Mouse (Mus musculus): Measurements from ENCODE around the gene Dlg2.
A peak's percentile ranks its signal among the peaks of the same experiment; 100 is the strongest.

Gene Dlg2

GRCm38 (mm10) chr7:91573321-91573720 is 1096.8 kb downstream of the Dlg2 start:
- no peak for DNase-seq (ENCODE audit: low spot score)

- no peak for DNase-seq (ENCODE audit: low spot score)
Measured at GRCm38 (mm10) chr7:91576216-91576615, 1099.7 kb downstream of the Dlg2 start.

- DNase-seq (ENCODE audit: low spot score) = no peak
Measured at GRCm38 (mm10) chr7:91582203-91582602, 1105.7 kb downstream of the Dlg2 start.

- no peak for DNase-seq (ENCODE audit: low spot score)
Measured at GRCm38 (mm10) chr7:91583566-91583965, 1107.1 kb downstream of the Dlg2 start.

GRCm38 (mm10) chr7:91591261-91592170 is 1115.0 kb downstream of the Dlg2 start:
- DNase-seq (ENCODE audit: low spot score) = no peak

GRCm38 (mm10) chr7:91598549-91598948 is 1122.1 kb downstream of the Dlg2 start:
- no peak for DNase-seq (ENCODE audit: low spot score)

GRCm38 (mm10) chr7:91601307-91601706 is 1124.8 kb downstream of the Dlg2 start:
- no peak for DNase-seq (ENCODE audit: low spot score)

- no peak for DNase-seq (ENCODE audit: low spot score)
Measured at GRCm38 (mm10) chr7:91603561-91603960, 1127.1 kb downstream of the Dlg2 start.

- no peak for DNase-seq (ENCODE audit: low spot score)
Measured at GRCm38 (mm10) chr7:91653033-91653432, 1176.6 kb downstream of the Dlg2 start.

GRCm38 (mm10) chr7:91659498-91659897 is 1183.0 kb downstream of the Dlg2 start:
- DNase-seq (ENCODE audit: low spot score) = no peak

- DNase-seq (ENCODE audit: low spot score) = peak; percentile 50
Measured at GRCm38 (mm10) chr7:91672236-91673017, 1196.0 kb downstream of the Dlg2 start.

- no peak for DNase-seq (ENCODE audit: low spot score)
Measured at GRCm38 (mm10) chr7:91674401-91674800, 1197.9 kb downstream of the Dlg2 start.

GRCm38 (mm10) chr7:91677934-91678333 is 1201.5 kb downstream of the Dlg2 start:
- DNase-seq (ENCODE audit: low spot score) = no peak

GRCm38 (mm10) chr7:91687930-91688329 is 1211.5 kb downstream of the Dlg2 start:
- no peak for DNase-seq (ENCODE audit: low spot score)

- DNase-seq (ENCODE audit: low spot score) = no peak
Measured at GRCm38 (mm10) chr7:91689829-91690228, 1213.4 kb downstream of the Dlg2 start.

- DNase-seq (ENCODE audit: low spot score) = no peak
Measured at GRCm38 (mm10) chr7:91709853-91710252, 1233.4 kb downstream of the Dlg2 start.

GRCm38 (mm10) chr7:91711184-91711583 is 1234.7 kb downstream of the Dlg2 start:
- DNase-seq (ENCODE audit: low spot score) = no peak

GRCm38 (mm10) chr7:91715776-91716175 is 1239.3 kb downstream of the Dlg2 start:
- no peak for DNase-seq (ENCODE audit: low spot score)

- DNase-seq (ENCODE audit: low spot score) = no peak
Measured at GRCm38 (mm10) chr7:91716696-91717095, 1240.2 kb downstream of the Dlg2 start.

GRCm38 (mm10) chr7:91720318-91720717 is 1243.8 kb downstream of the Dlg2 start:
- no peak for DNase-seq (ENCODE audit: low spot score)

GRCm38 (mm10) chr7:91724397-91724796 is 1247.9 kb downstream of the Dlg2 start:
- DNase-seq (ENCODE audit: low spot score) = no peak

- no peak for DNase-seq (ENCODE audit: low spot score)
Measured at GRCm38 (mm10) chr7:91740748-91741147, 1264.3 kb downstream of the Dlg2 start.
